Mouse (Mus musculus) neural tube, embryonic 11.5 days (tissue): ENCODE measurements around the gene Hoxd11. TPM values are rescaled to one million over a fixed set of nuclear protein-coding genes. Genes with fewer than 3 reads are reported as not detected.

Experiments used
- ATAC-seq: fragments of 200-750 bp; cut with Nextera tagmentation; 2 replicates; pipeline ENCODE4 v1.8.0; 2017; ENCODE audit warnings: moderate number of reproducible peaks, mild to moderate bottlenecking, moderate TSS enrichment, moderate library complexity; ENCODE audit not compliant: insufficient read depth, low FRiP score, low TSS enrichment
- DNase-seq: peaks from one replicate; pipeline ENCODE4 v3.0.0-alpha.2; 2015; ENCODE audit warnings: low spot score
- H3K27ac ChIP-seq: fragments of 300-500 bp; sonication (generic); 2 replicates; pipeline ENCODE4 v1.5.1; 2014; ENCODE audit warnings: low read depth, mild to moderate bottlenecking, low read length
- H3K27me3 ChIP-seq: fragments of 300-500 bp; sonication (generic); 2 replicates; pipeline ENCODE4 v1.6.1; 2014; ENCODE audit warnings: mild to moderate bottlenecking, low read length, mixed read lengths; ENCODE audit not compliant: control insufficient read depth, insufficient read depth
- H3K36me3 ChIP-seq: fragments of 300-500 bp; sonication (generic); 2 replicates; pipeline ENCODE4 v1.6.1; 2014; ENCODE audit warnings: mild to moderate bottlenecking, low read length, moderate library complexity, mixed read lengths; ENCODE audit not compliant: control insufficient read depth, insufficient read depth
- H3K4me1 ChIP-seq: fragments of 300-500 bp; sonication (generic); 2 replicates; pipeline ENCODE4 v1.6.1; 2014; ENCODE audit warnings: low read length, mixed read lengths; ENCODE audit not compliant: control insufficient read depth, insufficient read depth
- H3K4me2 ChIP-seq: fragments of 300-500 bp; sonication (generic); 2 replicates; pipeline ENCODE4 v1.6.1; 2014; ENCODE audit warnings: low read depth, mild to moderate bottlenecking, moderate library complexity
- H3K4me3 ChIP-seq: fragments of 300-500 bp; sonication (generic); 2 replicates; pipeline ENCODE4 v1.5.1; 2014; ENCODE audit warnings: low read depth, low read length
- H3K9ac ChIP-seq: fragments of 300-500 bp; sonication (generic); 2 replicates; pipeline ENCODE4 v1.6.1; 2014; ENCODE audit warnings: mild to moderate bottlenecking, low read length
- H3K9me3 ChIP-seq: fragments of 300-500 bp; sonication (generic); 2 replicates; pipeline ENCODE4 v1.6.1; 2016; ENCODE audit warnings: low read length; ENCODE audit not compliant: control insufficient read depth
- WGBS: fragments of 180-500 bp; shearing (Covaris S2); extraction: QIAGEN DNeasy Blood & Tissue Kit; methylation state at CpG from one replicate; pipeline ENCODE4 v1.1.7; 2014; 5-methylcytosine and 5-hydroxymethylcytosine counted together
- polyA plus RNA-seq: library from polyadenylated mRNA; unstranded; fragments of >200 nt; fragmentation: Nextera tagmentation; extraction: Ambion mirVana; gene quantifications from 2 replicates; pipeline ENCODE4 v1.2.1, GENCODE M21; 2014

The Hoxd11 gene
- polyA plus RNA-seq, 1 experiment from 2014 or later: 8.5 TPM

DNA sequence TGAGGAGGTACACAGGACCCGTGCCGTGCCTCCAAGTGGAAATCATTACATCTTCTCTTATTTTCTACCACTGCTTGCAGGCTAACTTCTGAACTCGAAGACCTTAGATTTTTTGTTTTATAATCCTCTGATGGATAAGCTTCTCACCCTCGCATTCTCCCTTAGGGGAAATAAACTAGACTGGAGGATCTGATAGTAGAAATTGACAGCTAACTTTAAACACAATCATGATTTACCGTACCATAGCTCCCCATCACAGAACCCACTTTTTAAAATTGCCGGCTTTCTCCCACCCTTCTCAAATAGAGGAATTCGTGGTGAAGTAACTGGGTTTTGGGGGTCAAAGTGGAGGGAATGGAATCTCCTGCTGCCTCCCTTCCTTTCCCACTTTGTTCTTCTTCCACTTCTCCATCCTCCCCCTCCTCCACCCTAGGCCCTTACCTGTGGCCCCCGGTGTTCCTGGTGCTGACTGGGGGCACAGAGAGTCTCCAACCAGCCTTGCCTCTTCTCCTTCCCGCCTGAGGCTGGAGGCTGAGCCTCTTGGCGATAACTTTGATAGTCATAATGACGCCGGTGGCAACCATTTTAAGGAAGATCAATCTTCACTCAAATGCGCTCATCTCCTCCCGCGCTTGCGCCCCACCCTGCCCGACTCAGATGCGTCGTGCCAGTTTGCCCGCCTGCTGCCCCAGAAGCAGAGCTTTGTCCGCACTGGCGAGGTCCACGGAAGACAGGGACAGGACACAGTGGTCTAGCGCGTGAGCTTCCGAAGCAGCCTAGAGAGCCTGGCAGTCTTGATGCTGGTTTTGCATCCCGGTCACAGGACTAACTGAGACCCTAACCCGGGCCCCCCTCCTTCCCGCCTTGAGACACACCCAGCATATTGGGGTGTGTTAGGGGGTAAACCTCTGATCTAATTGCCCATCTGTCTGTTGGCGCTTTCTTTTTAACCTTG is 18.7 kb upstream of the Hoxd11 start:
- Histone ChIP-seq H3K9me3 (no peaks in the 10 kb centered on the region), H3K27me3 (peaks cover 97% of the 10 kb centered on the region), H3K4me2 (no peak overlapping the region), H3K4me1 (0 out of 2 replicates have a peak, but pooled peaks cover 4% of the 10 kb centered on the region), H3K27ac (no peak overlapping the region), H3K4me3 (no peak overlapping the region), H3K9ac (no peak overlapping the region), H3K36me3 (no peaks in the 10 kb centered on the region)
- ATAC-seq (no peak), DNase-seq (peak; percentile 31)
- 2% methylated on average over 30 of the region's 30 CpGs for WGBS

DNA sequence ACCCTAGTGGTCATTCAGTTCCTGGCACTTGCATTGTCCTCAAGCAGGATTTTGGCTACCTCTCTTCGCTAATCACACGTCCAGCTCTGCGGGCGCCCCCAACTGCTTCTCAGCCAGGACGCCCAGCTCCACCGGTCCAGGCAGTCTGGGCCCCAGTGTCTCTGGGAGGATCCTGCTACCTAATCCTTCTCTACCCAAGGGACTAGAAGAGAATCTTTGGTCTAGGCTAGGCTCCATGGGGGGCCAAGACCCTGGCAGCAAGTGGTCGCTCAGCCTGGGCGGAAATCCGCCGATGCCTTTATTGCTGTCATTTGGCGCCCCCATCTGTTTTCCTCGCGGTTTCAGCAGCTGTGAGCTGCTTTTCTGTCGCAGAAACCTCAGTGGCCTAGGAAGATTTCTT is 17.7 kb upstream of the Hoxd11 start:
- H3K27me3 ChIP-seq: peaks cover 97% of the 10 kb centered on the region
- no peaks in the 10 kb centered on the region for H3K36me3 ChIP-seq
- no peak for ATAC-seq
- H3K4me2 ChIP-seq: peak overlapping the region; percentile 29; the same call in 1 of the 2 replicates
- H3K27ac ChIP-seq: no peak overlapping the region
- H3K4me3 ChIP-seq: no peak overlapping the region
- no peaks in the 10 kb centered on the region for H3K4me1 ChIP-seq
- peak; percentile 81 for DNase-seq
- H3K9ac ChIP-seq: no peak overlapping the region
- no peaks in the 10 kb centered on the region for H3K9me3 ChIP-seq
- under 1% methylated on average over 14 of the region's 14 CpGs for WGBS

DNA sequence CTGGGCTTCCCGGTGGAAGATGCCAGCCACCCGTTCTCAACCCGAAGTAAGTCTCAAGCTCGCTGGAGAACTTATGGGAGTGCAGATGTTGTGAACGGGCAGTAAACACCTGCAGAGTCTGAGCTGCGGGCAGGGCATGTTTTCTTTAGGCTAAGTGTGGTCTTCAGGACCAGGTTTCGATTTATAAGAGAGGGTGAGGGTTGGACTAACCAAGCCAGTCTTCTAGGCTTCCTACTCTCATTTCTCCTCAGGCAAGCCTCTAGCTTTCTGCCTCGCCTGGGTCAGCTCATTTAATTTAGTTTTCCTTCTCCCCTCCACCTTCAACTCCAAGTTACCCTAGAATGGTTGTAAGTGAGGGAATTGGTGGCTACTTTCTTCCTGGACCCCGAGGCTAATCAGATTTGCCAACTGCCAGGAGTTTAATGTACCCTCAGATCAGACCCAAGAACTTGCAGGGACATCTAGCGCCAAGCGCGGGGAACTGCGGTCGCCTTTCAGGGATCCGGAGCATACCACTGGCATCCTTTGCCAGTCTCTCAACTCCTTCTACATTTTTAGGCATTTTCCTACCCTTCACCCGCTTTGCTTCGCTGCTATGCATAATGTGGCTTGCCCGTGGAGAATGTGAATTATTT is 15.9 kb upstream of the Hoxd11 start:
- peak; percentile 74 for DNase-seq
- no peak overlapping the region for H3K4me2 ChIP-seq
- no peaks in the 10 kb centered on the region for H3K36me3 ChIP-seq
- ATAC-seq: no peak
- 2% methylated on average over 18 of the region's 18 CpGs for WGBS
- peaks cover 97% of the 10 kb centered on the region for H3K27me3 ChIP-seq
- no peak overlapping the region for H3K27ac ChIP-seq
- no peaks in the 10 kb centered on the region for H3K4me1 ChIP-seq
- no peak overlapping the region for H3K9ac ChIP-seq
- H3K4me3 ChIP-seq: no peak overlapping the region
- no peaks in the 10 kb centered on the region for H3K9me3 ChIP-seq

DNA sequence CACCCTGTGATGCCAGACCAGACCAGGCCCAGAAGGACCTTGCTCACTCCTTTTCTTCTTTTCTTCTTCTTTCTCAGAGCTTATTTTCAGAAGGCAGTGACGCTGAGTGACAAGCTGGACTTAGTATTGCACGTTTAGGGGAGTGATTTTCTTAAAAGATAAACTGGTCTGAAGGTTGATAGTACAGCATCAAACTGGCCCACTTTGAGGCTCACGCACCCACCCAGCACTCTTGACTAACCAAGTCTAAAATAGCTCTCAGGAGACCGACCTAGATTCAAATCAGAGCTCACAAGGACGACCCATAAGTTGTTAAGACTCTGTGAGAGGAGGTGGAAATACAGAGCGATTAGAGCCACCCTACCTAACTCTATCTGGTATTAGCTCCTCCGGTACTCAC is 12.9 kb upstream of the Hoxd11 start:
- Histone ChIP-seq H3K4me3 (no peak overlapping the region), H3K36me3 (no peaks in the 10 kb centered on the region), H3K9me3 (no peaks in the 10 kb centered on the region), H3K27me3 (peaks cover 96% of the 10 kb centered on the region), H3K4me1 (no peaks in the 10 kb centered on the region), H3K27ac (no peak overlapping the region), H3K4me2 (no peak overlapping the region), H3K9ac (no peak overlapping the region)
- WGBS: 2% methylated on average over 7 of the region's 7 CpGs
- ATAC-seq (no peak), DNase-seq (peak; percentile 35)

DNA sequence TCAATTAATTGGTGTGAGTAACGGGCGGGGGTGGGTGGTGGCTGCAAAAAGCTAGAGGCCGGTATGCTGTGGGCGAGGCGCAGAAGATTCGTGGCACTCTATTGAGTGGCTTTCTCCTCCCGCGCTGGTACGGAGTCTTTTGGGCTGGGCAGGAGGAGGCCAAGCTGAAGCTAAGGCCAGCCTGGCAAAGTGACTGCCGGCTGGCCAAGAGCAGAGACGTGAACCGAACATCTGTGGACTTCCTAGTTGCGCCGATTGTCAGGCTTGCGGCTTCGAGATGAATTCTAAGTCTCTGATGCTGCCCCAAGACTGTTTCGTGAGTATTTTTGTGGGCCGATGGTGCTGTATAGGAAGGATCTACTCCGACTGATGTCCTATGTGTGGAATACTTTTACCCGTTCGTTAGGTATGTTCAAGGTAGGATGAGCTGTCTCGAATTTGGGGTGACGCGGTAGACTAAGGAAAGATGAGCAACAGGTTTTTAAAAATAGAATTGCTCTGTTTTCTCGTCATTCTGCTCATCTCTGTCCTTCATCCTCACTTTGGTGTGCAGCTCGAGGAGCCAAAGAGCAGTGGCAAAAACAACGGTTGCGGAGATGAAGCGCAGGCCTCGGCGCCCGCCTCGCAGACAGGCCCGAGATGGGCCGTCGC is 12.0 kb upstream of the Hoxd11 start:
- DNase-seq: peak; percentile 53
- H3K27ac ChIP-seq: no peak overlapping the region
- under 1% methylated on average over 36 of the region's 36 CpGs for WGBS
- ATAC-seq: peak; percentile 9; the same call in 1 of the 2 replicates
- H3K4me1 ChIP-seq: no peaks in the 10 kb centered on the region
- H3K4me3 ChIP-seq: peak overlapping the region; percentile 33; the same call in 1 of the 2 replicates
- peaks cover 96% of the 10 kb centered on the region for H3K27me3 ChIP-seq
- peak overlapping the region; percentile 66; the same call in 1 of the 2 replicates for H3K4me2 ChIP-seq
- H3K36me3 ChIP-seq: no peaks in the 10 kb centered on the region
- H3K9me3 ChIP-seq: no peaks in the 10 kb centered on the region
- H3K9ac ChIP-seq: no peak overlapping the region

DNA sequence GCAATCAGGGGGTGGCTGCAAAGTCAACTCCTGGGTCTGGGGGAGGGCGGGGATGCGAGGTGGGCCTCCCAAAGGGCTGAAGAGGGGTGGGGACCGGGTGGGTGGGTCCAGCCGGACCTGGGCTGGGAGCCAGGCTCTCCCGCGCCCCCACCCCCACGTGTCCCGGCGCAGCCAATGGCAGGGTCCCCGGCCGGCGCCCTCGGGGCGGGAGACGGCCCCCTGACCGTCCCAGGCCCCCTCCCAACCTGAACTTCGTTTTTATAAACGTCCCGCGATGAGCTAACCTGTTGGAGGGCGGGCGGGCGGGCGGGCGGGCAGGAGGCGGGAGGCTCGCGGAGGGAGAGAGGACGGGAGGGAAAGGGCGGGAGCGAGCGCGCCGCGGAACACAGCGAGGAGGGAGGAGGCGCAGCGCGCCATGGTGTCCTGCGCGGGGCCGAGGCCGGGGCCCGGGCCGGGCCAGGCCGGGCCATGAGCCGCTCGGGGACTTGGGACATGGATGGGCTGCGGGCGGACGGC is 11.5 kb upstream of the Hoxd11 start, which contains the start of gene Hoxd13:
Gene Hoxd13 (plus strand): TSS at position 469 of the 516 bp plus-strand sequence.
- peak within 1 kb of the TSS; percentile 33 for H3K4me3 ChIP-seq
- DNase-seq: no peak
- H3K9ac ChIP-seq: peak within 1 kb of the TSS; percentile 5; the same call in 1 of the 2 replicates
- peak within 1 kb of the TSS; percentile 66 for H3K4me2 ChIP-seq
- no peak within 1 kb of the TSS for H3K27ac ChIP-seq
- peaks cover 96% of the 10 kb centered on the region for H3K27me3 ChIP-seq
- WGBS: 0% methylated on average over 22 of the region's 51 CpGs
- no peaks in the 10 kb centered on the region for H3K36me3 ChIP-seq
- 0 out of 2 replicates have a peak, but pooled peaks cover 4% of the 10 kb centered on the region for H3K4me1 ChIP-seq
- no peaks in the 10 kb centered on the region for H3K9me3 ChIP-seq
- peak; percentile 67; the same call in 1 of the 2 replicates for ATAC-seq

DNA sequence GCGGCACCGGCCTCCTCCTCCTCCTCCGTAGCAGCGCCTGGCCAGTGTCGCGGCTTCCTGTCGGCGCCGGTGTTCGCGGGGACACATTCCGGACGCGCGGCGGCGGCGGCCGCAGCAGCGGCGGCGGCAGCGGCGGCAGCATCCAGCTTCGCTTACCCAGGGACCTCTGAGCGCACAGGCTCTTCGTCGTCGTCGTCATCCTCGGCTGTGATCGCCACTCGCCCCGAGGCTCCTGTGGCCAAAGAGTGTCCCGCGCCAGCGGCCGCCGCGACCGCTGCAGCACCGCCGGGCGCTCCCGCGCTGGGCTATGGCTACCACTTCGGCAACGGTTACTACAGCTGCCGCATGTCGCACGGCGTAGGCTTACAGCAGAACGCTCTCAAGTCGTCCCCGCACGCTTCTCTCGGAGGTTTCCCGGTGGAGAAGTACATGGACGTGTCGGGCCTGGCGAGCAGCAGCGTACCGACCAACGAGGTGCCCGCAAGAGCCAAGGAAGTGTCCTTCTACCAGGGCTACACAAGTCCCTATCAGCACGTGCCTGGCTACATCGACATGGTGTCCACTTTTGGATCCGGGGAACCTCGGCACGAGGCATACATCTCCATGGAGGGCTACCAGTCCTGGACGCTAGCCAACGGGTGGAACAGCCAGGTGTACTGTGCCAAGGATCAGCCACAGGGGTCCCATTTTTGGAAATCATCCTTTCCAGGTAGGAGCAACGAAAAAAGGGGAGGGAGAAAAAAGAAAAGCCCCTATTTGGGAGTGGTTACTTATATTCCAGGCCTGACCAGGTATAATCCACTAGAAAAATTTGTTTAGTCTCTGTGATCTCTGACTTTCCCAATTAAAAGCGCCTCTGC is 10.8 kb upstream of the Hoxd11 start:
- no peak overlapping the region for H3K27ac ChIP-seq
- 0 out of 2 replicates have a peak, but pooled peaks cover 4% of the 10 kb centered on the region for H3K4me1 ChIP-seq
- ATAC-seq: peak; percentile 16; the same call in 1 of the 2 replicates
- H3K4me2 ChIP-seq: peak overlapping the region; percentile 66
- WGBS: under 1% methylated on average over 62 of the region's 74 CpGs
- no peaks in the 10 kb centered on the region for H3K36me3 ChIP-seq
- H3K9ac ChIP-seq: peak overlapping the region; percentile 5; the same call in 1 of the 2 replicates
- peak overlapping the region; percentile 33 for H3K4me3 ChIP-seq
- peak; percentile 73 for DNase-seq
- no peaks in the 10 kb centered on the region for H3K9me3 ChIP-seq
- peaks cover 96% of the 10 kb centered on the region for H3K27me3 ChIP-seq
